Mouse (Mus musculus) intestine, postnatal 0 days (tissue): ENCODE results near the gene Kif3c. TPM values are rescaled to one million over a fixed set of nuclear protein-coding genes. Genes with fewer than 3 reads are reported as not detected.

Experiments used
- ATAC-seq: fragments of 200-750 bp; cut with Nextera tagmentation; 2 replicates; pipeline ENCODE4 v1.8.0; 2017; ENCODE audit warnings: mild to moderate bottlenecking, moderate TSS enrichment, moderate library complexity
- H3K27ac ChIP-seq: fragments of 300-500 bp; sonication (generic); 2 replicates; pipeline ENCODE4 v1.5.1; 2014; ENCODE audit warnings: mild to moderate bottlenecking, low read depth, low read length, moderate library complexity
- H3K27me3 ChIP-seq: fragments of 300-500 bp; sonication (generic); replicated peaks from 2 replicates; pipeline ENCODE4 v1.6.1; 2014; ENCODE audit warnings: low read length, mixed read lengths; ENCODE audit not compliant: control insufficient read depth, insufficient read depth
- H3K36me3 ChIP-seq: fragments of 300-500 bp; sonication (generic); 2 replicates; pipeline ENCODE4 v1.6.1; 2014; ENCODE audit warnings: mild to moderate bottlenecking, moderate library complexity; ENCODE audit not compliant: control insufficient read depth, insufficient read depth
- H3K4me1 ChIP-seq: fragments of 300-500 bp; sonication (generic); replicated peaks from 2 replicates; pipeline ENCODE4 v1.6.1; 2014; ENCODE audit warnings: antibody characterized with exemption, low read length, mixed read lengths; ENCODE audit not compliant: control insufficient read depth, insufficient read depth
- H3K4me2 ChIP-seq: fragments of 300-500 bp; sonication (generic); replicated peaks from 2 replicates; pipeline ENCODE4 v1.6.1; 2014; ENCODE audit warnings: low read depth, mild to moderate bottlenecking, moderate library complexity
- H3K4me3 ChIP-seq: fragments of 300-500 bp; sonication (generic); 2 replicates; pipeline ENCODE4 v1.5.1; 2014; ENCODE audit warnings: low read depth, low read length
- H3K9ac ChIP-seq: fragments of 300-500 bp; sonication (generic); 2 replicates; pipeline ENCODE4 v1.6.1; 2014; ENCODE audit warnings: mild to moderate bottlenecking, low read depth, low read length
- H3K9me3 ChIP-seq: fragments of 300-500 bp; sonication (generic); 2 replicates; pipeline ENCODE4 v1.6.1; 2016; ENCODE audit warnings: mixed run types; ENCODE audit not compliant: control insufficient read depth
- CTCF ChIP-seq: sonication (generic); IDR thresholded peaks from 2 replicates; pipeline ENCODE4 v1.5.1; 2016; ENCODE audit warnings: low read depth, mild to moderate bottlenecking, control low read depth, antibody characterized with exemption, moderate library complexity
- WGBS: fragments of 180-500 bp; shearing (Covaris S2); extraction: QIAGEN DNeasy Blood & Tissue Kit; methylation state at CpG from one replicate; pipeline ENCODE4 v1.1.7; 2014; 5-methylcytosine and 5-hydroxymethylcytosine counted together
- polyA plus RNA-seq: library from polyadenylated mRNA; unstranded; fragments of >200 nt; fragmentation: Nextera tagmentation; extraction: Ambion mirVana; gene quantifications from 2 replicates; pipeline ENCODE4 v1.2.1, GENCODE M21; 2015

Gene Kif3c
- 2.3 and 2.4 TPM in 2 replicates for polyA plus RNA-seq

DNA sequence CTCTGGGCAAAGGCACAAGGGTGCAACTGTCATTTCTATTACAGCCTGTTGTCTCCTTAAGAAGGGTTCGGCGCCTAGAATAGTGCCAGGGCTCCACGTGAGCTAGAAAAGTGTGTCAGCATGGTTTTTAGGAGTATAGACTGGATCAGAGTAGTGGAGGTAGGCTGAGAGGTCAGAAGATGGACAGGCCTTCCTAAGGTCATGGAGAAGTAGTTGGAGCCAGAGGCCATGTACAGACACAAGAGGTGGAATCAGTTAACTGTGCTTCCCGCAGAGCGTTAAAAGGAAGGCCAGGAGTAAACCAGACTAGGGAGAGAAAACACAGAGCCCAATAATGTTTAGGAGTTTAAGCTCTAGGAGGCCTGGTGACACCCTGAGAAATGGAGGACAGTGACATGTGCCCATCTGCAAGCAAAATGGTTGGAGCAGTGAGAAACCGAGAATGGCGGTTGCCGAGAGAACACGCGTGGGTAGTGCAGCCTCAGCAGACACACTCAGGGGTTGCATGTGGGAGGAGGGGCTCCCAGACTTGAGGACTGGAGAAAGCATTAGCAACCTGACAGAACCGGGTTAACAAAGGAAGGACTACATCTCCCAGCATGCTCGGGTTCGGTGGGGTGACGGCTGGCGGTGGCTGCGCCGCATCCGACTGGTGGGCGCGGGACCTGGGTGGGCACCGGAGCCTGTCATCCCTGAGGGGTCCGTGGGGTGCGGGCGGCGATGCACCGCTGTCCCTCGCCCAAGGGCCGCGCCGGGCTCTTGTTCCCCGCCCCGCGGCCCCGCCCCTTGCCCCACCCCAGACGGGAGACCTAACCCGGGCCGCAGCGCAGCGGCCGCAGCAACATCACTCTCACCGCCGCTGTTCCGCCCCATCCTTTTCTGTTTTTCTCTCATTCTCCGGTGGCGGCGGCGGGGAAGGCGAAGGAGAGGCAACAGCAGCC, at the start of gene Kif3c:
TSS of gene Kif3c (plus strand) at position 625 of the 941 bp plus-strand sequence.
- Histone ChIP-seq H3K4me1 (no peaks in the 10 kb centered on the region; the same call in 1 of the 2 replicates), H3K4me2 (peak within 1 kb of the TSS; percentile 89), H3K27ac (no peak within 1 kb of the TSS), H3K27me3 (no peaks in the 10 kb centered on the region), H3K9ac (peak within 1 kb of the TSS; percentile 57), H3K36me3 (no peaks in the 10 kb centered on the region), H3K9me3 (no peaks in the 10 kb centered on the region), H3K4me3 (peak within 1 kb of the TSS; percentile 79)
- WGBS, result 9% methylated on average over 41 of the region's 48 CpGs
- no peak for TF ChIP-seq CTCF
- ATAC-seq, result peak; percentile 62

GRCm38 (mm10) chr12:3316083-3316482, 48.8 kb upstream of the Kif3c start:
- no peaks in the 10 kb centered on the region for H3K27me3 ChIP-seq
- ATAC-seq, result no peak
- no peak overlapping the region for H3K4me3 ChIP-seq
- H3K27ac ChIP-seq, result no peak overlapping the region
- H3K9me3 ChIP-seq, result no peaks in the 10 kb centered on the region
- WGBS, result 22% methylated on average over 2 of the region's 2 CpGs
- no peaks in the 10 kb centered on the region for H3K36me3 ChIP-seq
- no peak overlapping the region for H3K9ac ChIP-seq
- TF ChIP-seq CTCF, result no peak
- H3K4me2 ChIP-seq, result no peak overlapping the region; the same call in 1 of the 2 replicates
- no peaks in the 10 kb centered on the region for H3K4me1 ChIP-seq

- ATAC-seq, result no peak
- H3K4me1 ChIP-seq, result no peaks in the 10 kb centered on the region
- no peak for TF ChIP-seq CTCF
- WGBS, result 43% methylated on average over 3 of the region's 3 CpGs
- no peaks in the 10 kb centered on the region for H3K27me3 ChIP-seq
- no peaks in the 10 kb centered on the region for H3K36me3 ChIP-seq
- no peak overlapping the region for H3K27ac ChIP-seq
- no peak overlapping the region for H3K9ac ChIP-seq
- no peaks in the 10 kb centered on the region for H3K9me3 ChIP-seq
- H3K4me3 ChIP-seq, result no peak overlapping the region
- H3K4me2 ChIP-seq, result no peak overlapping the region
Observed at GRCm38 (mm10) chr12:3316937-3317336, 48.0 kb upstream of the Kif3c start.

DNA sequence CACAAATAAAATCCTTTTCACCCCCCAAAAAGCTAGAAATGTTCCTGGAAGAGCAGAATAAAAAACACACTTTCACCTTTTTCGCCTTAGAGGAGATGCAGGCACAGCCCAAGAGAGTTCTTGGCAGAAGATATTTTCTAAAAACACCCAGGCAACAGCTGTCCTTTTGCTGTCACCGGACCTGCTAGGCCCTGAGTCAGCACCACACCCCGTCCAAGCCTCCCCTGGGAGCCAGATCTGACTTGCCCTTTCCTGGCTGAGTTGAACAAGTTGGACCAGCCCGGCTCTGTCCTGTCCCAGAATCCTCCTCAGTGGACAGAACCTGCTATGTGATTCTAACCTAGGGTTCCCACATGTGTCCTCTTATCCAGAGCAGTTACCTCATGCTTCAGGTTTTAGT, 45.6 kb upstream of the Kif3c start:
- WGBS, result 67% methylated on average over 4 of the region's 4 CpGs
- H3K9ac ChIP-seq, result no peak overlapping the region
- ATAC-seq, result no peak
- H3K4me3 ChIP-seq, result no peak overlapping the region
- H3K27me3 ChIP-seq, result no peaks in the 10 kb centered on the region
- TF ChIP-seq CTCF, result no peak
- H3K4me1 ChIP-seq, result no peaks in the 10 kb centered on the region
- no peak overlapping the region for H3K27ac ChIP-seq
- H3K4me2 ChIP-seq, result no peak overlapping the region
- no peaks in the 10 kb centered on the region for H3K9me3 ChIP-seq
- no peaks in the 10 kb centered on the region for H3K36me3 ChIP-seq

DNA sequence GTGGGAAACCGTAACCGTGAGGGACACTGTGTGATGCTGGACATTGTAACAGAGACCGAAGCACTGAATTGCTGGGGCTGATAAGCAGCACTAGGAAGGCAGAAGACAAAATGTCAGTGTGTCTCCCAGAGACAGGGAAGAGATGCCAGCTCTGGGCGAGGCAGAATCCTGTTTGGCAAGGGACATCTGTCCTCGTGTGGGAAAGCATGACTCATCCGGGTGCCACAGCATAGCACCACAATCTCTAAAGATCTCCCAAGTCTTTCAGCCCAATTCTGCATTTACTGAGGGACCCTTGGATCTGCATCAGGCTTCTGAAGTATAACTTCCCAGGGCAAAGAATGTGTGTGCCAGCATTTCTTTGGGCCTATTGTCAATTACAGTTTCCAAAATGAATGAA, 41.7 kb upstream of the Kif3c start:
- H3K4me2 ChIP-seq, result no peak overlapping the region
- WGBS, result 55% methylated on average over 6 of the region's 6 CpGs
- H3K9ac ChIP-seq, result no peak overlapping the region
- H3K36me3 ChIP-seq, result no peaks in the 10 kb centered on the region
- H3K27ac ChIP-seq, result no peak overlapping the region
- H3K27me3 ChIP-seq, result no peaks in the 10 kb centered on the region
- no peak for TF ChIP-seq CTCF
- H3K4me3 ChIP-seq, result no peak overlapping the region
- ATAC-seq, result no peak
- no peaks in the 10 kb centered on the region for H3K4me1 ChIP-seq
- no peaks in the 10 kb centered on the region for H3K9me3 ChIP-seq

DNA sequence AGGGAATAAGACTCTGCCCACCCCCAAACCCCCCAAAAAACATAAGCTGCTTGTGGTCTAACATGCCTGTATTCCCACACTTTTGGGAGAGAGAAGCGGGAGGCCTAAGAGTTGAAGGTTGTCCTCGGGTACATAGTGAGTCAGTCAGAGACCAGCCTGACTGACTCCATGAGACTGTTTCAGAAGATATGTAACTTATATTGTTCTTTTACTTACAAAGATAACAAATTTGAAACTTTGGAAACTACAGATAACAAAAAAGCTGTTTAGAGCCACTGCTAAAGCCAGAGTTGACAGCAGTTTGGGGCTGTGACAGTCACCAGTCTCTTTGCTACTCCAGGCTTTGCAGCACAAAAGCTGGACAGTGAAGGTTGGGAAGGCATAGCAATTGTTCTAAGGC, 39.7 kb upstream of the Kif3c start:
- H3K9ac ChIP-seq, result no peak overlapping the region
- no peaks in the 10 kb centered on the region for H3K27me3 ChIP-seq
- H3K4me2 ChIP-seq, result no peak overlapping the region
- TF ChIP-seq CTCF, result no peak
- H3K9me3 ChIP-seq, result no peaks in the 10 kb centered on the region
- ATAC-seq, result no peak
- H3K4me1 ChIP-seq, result no peaks in the 10 kb centered on the region
- no peaks in the 10 kb centered on the region for H3K36me3 ChIP-seq
- 90% methylated on average over 2 of the region's 2 CpGs for WGBS
- no peak overlapping the region for H3K4me3 ChIP-seq
- no peak overlapping the region for H3K27ac ChIP-seq
